Mouse (Mus musculus) brain, adult 2 months (tissue): ENCODE measurements around the gene Macc1.

Experiments used
- DNase-seq: peaks from one replicate; pipeline ENCODE4 v3.0.0; 2011; ENCODE audit warnings: low read depth, low spot score

Macc1 gene

GRCm38 (mm10) chr12:119313970-119314369 lies at the start of gene Macc1:
Macc1 (plus strand) TSS chr12:119314270.
- no peak for DNase-seq

- no peak for DNase-seq
These were observed 49.6 kb upstream of the Macc1 start for GRCm38 (mm10) chr12:119264506-119264905.

GRCm38 (mm10) chr12:119268723-119269122 lies 45.3 kb upstream of the Macc1 start:
- no peak for DNase-seq

- no peak for DNase-seq
These were observed 44.0 kb upstream of the Macc1 start for GRCm38 (mm10) chr12:119270036-119270435.

- peak; percentile 11 for DNase-seq
These were observed 42.1 kb upstream of the Macc1 start for GRCm38 (mm10) chr12:119271964-119272363.

GRCm38 (mm10) chr12:119273605-119274004 lies 40.5 kb upstream of the Macc1 start:
- DNase-seq = no peak

- DNase-seq = no peak
These were observed 37.8 kb upstream of the Macc1 start for GRCm38 (mm10) chr12:119276282-119276681.

GRCm38 (mm10) chr12:119291618-119292017 lies 22.5 kb upstream of the Macc1 start:
- DNase-seq = peak; percentile 63

- DNase-seq = no peak
These were observed 10.5 kb upstream of the Macc1 start for GRCm38 (mm10) chr12:119303618-119304017.

- no peak for DNase-seq
These were observed 881 bp upstream of the Macc1 start for GRCm38 (mm10) chr12:119313014-119313763.

GRCm38 (mm10) chr12:119318799-119319198 lies 4.7 kb downstream of the Macc1 start:
- DNase-seq = no peak

GRCm38 (mm10) chr12:119325400-119325799 lies 11.3 kb downstream of the Macc1 start:
- peak; percentile 64 for DNase-seq

- DNase-seq = no peak
These were observed 16.6 kb downstream of the Macc1 start for GRCm38 (mm10) chr12:119330644-119331043.

- DNase-seq = peak; percentile 50
These were observed 19.3 kb downstream of the Macc1 start for GRCm38 (mm10) chr12:119333376-119333775.

GRCm38 (mm10) chr12:119352579-119352978 lies 38.5 kb downstream of the Macc1 start:
- peak; percentile 36 for DNase-seq

GRCm38 (mm10) chr12:119357418-119358241 lies 43.6 kb downstream of the Macc1 start:
- peak; percentile 84 for DNase-seq

- no peak for DNase-seq
These were observed 44.1 kb downstream of the Macc1 start for GRCm38 (mm10) chr12:119358242-119358515.

GRCm38 (mm10) chr12:119365041-119365440 lies 51.0 kb downstream of the Macc1 start:
- no peak for DNase-seq

- no peak for DNase-seq
These were observed 55.8 kb downstream of the Macc1 start for GRCm38 (mm10) chr12:119369832-119370231.

GRCm38 (mm10) chr12:119372359-119372758 lies 58.3 kb downstream of the Macc1 start:
- DNase-seq = no peak

- DNase-seq = no peak
These were observed 62.8 kb downstream of the Macc1 start for GRCm38 (mm10) chr12:119376879-119377278.

GRCm38 (mm10) chr12:119381839-119382238 lies 67.8 kb downstream of the Macc1 start:
- no peak for DNase-seq

GRCm38 (mm10) chr12:119386243-119386642 lies 72.2 kb downstream of the Macc1 start:
- DNase-seq = no peak
